Comparison of ENCODE assay signal across 9 mouse cellular contexts in genomic region chr10:81473003-81473451, GRCm38 (mm10). TPM values are rescaled to one million over a fixed set of nuclear protein-coding genes. Genes with fewer than 3 reads are reported as not detected.
DNase-seq lines count a peak whose midpoint lies in the region; ATAC-seq lines count a peak whose summit lies in the region.
"Had no signal": no experiment of that assay in that cellular context is flagged by ENCODE, and none has a peak within 500 bp of the region (broad histone marks: within the 10 kb centered on the region; RNA-seq: fewer than 3 reads in every experiment).

No protein-coding gene starts in this region.

- H3K27me3 ChIP-seq in embryonic facial prominence, embryonic 12.5 days = peaks cover 65% of the 10 kb centered on the region
- peaks cover 9% of the 10 kb centered on the region; the same call in 1 of the 2 replicates for H3K27me3 ChIP-seq in midbrain, embryonic 14.5 days (ENCODE audit: control insufficient read depth, insufficient read depth, low read length)

- peak overlapping the region; percentile 10; the same call in 1 of the 2 replicates for H3K4me3 ChIP-seq in embryonic facial prominence, embryonic 12.5 days
- H3K4me3 ChIP-seq in midbrain, embryonic 14.5 days (replicated peaks; ENCODE audit: low read depth, low read length) = peak overlapping the region; percentile 51
- H3K4me3 ChIP-seq: limb, embryonic 15.5 days had no signal

- H3K4me1 ChIP-seq in embryonic facial prominence, embryonic 12.5 days = peaks cover 7% of the 10 kb centered on the region
- H3K4me1 ChIP-seq in midbrain, embryonic 14.5 days (ENCODE audit: control insufficient read depth, insufficient read depth, low read length) = peaks cover 34% of the 10 kb centered on the region

- no peak overlapping the region for H3K9ac ChIP-seq in embryonic facial prominence, embryonic 12.5 days
- H3K9ac ChIP-seq in midbrain, embryonic 14.5 days (replicated peaks; ENCODE audit: low read length) = peak overlapping the region; percentile 71
- H3K9ac ChIP-seq: limb, embryonic 15.5 days had no signal

- no peak overlapping the region for H3K27ac ChIP-seq in embryonic facial prominence, embryonic 12.5 days
- H3K27ac ChIP-seq in midbrain, embryonic 14.5 days (replicated peaks; ENCODE audit: low read depth, low read length) = peak overlapping the region; percentile 93
- H3K27ac ChIP-seq: limb, embryonic 15.5 days had no signal

- H3K36me3 ChIP-seq in embryonic facial prominence, embryonic 12.5 days = no peaks in the 10 kb centered on the region
- H3K36me3 ChIP-seq in midbrain, embryonic 14.5 days (ENCODE audit: control insufficient read depth, insufficient read depth, low read length) = peaks cover 41% of the 10 kb centered on the region
- H3K36me3 ChIP-seq: limb, embryonic 15.5 days had no signal

- peak; percentile 90 for DNase-seq in induced T-regulatory cell, adult 2 months (ENCODE audit: low read depth)
- DNase-seq in midbrain, embryonic 14.5 days = peak; percentile 97
- DNase-seq in thymus, postnatal 14 days = peak; percentile 74
- DNase-seq in ovary, postnatal 14 days (ENCODE audit: low spot score) = no peak
- no peak for DNase-seq in gastrocnemius, postnatal 25 days

- no peaks in the 10 kb centered on the region for H3K9me3 ChIP-seq in embryonic facial prominence, embryonic 12.5 days
- no peaks in the 10 kb centered on the region for H3K9me3 ChIP-seq in midbrain, embryonic 14.5 days (ENCODE audit: control insufficient read depth, low read length)
- H3K9me3 ChIP-seq: limb, embryonic 15.5 days had no signal

- peak; percentile 44 for ATAC-seq in activated CD4-positive, CD25-positive, alpha-beta regulatory T cell, adult 4 months
- ATAC-seq in embryonic facial prominence, embryonic 12.5 days (ENCODE audit: insufficient number of reproducible peaks, insufficient read depth, low FRiP score, low TSS enrichment) = no peak
- ATAC-seq in midbrain, embryonic 14.5 days (ENCODE audit: low FRiP score, low TSS enrichment) = peak; percentile 86
- ATAC-seq in monocyte, adult 5-6 weeks (replicated peaks; ENCODE audit: insufficient number of reproducible peaks, low FRiP score, low TSS enrichment, poor library complexity, severe bottlenecking) = no peak

- WGBS in embryonic facial prominence, embryonic 12.5 days = 1% methylated on average over 22 of the region's 22 CpGs
- WGBS in midbrain, embryonic 14.5 days = 2% methylated on average over 22 of the region's 22 CpGs

- peak overlapping the region; percentile 35 for H3K4me2 ChIP-seq in embryonic facial prominence, embryonic 12.5 days (replicated peaks)
- H3K4me2 ChIP-seq in midbrain, embryonic 14.5 days (ENCODE audit: low read length) = peak overlapping the region; percentile 86
- H3K4me2 ChIP-seq: limb, embryonic 15.5 days had no signal

RNA-seq across cellular contexts. Expression of gene Celf5, which starts 9.5 kb away (rescaled TPM):
- 1 to 10 TPM in 1 of 2 experiments, under 1 TPM in 1; 0.44 to 1.5 TPM for polyA plus RNA-seq in activated CD4-positive, CD25-positive, alpha-beta regulatory T cell, adult 4 months (2017; shearing (Covaris generic))
- polyA plus RNA-seq in embryonic facial prominence, embryonic 12.5 days (2016; fragmentation: Nextera tagmentation; extraction: Ambion mirVana) = 2.7 and 3.6 TPM in 2 replicates
- polyA plus RNA-seq in midbrain, embryonic 14.5 days (2014; fragmentation: Nextera tagmentation; extraction: Ambion mirVana) = 61.3 and 117 TPM in 2 replicates
- under 1 TPM in 1 of 2 experiments, not detected in 1; 0.24 TPM for total RNA-seq in gastrocnemius, postnatal 25 days (2021)
- 0.32 TPM in 1 of 3 replicates, not detected in the others for total RNA-seq in monocyte, adult 5-6 weeks (2017)

RNA-seq across cellular contexts. Expression of gene Nfic, which starts 17.6 kb away (rescaled TPM):
- 10 to 100 TPM; 15.2 to 16.0 TPM for polyA plus RNA-seq in activated CD4-positive, CD25-positive, alpha-beta regulatory T cell, adult 4 months (2017; shearing (Covaris generic))
- 46.2 and 50.8 TPM in 2 replicates for polyA plus RNA-seq in embryonic facial prominence, embryonic 12.5 days (2016; fragmentation: Nextera tagmentation; extraction: Ambion mirVana)
- polyA plus RNA-seq in midbrain, embryonic 14.5 days (2014; fragmentation: Nextera tagmentation; extraction: Ambion mirVana) = 11.2 and 13.7 TPM in 2 replicates
- total RNA-seq in gastrocnemius, postnatal 25 days (2021) = 100 to 1,000 TPM; 215 to 268 TPM
- total RNA-seq in monocyte, adult 5-6 weeks (2017) = 4.1 to 7.6 TPM (median 5.1 TPM) in 3 replicates

RNA-seq across cellular contexts. Expression of gene Ncln, which starts 23.2 kb away (rescaled TPM):
- 10 to 100 TPM; 33.4 to 41.8 TPM for polyA plus RNA-seq in activated CD4-positive, CD25-positive, alpha-beta regulatory T cell, adult 4 months (2017; shearing (Covaris generic))
- polyA plus RNA-seq in embryonic facial prominence, embryonic 12.5 days (2016; fragmentation: Nextera tagmentation; extraction: Ambion mirVana) = 81.9 and 82.9 TPM in 2 replicates
- polyA plus RNA-seq in midbrain, embryonic 14.5 days (2014; fragmentation: Nextera tagmentation; extraction: Ambion mirVana) = 51.6 and 51.8 TPM in 2 replicates
- 10 to 100 TPM; 34.2 to 47.8 TPM for total RNA-seq in gastrocnemius, postnatal 25 days (2021)
- 42.6 to 86.4 TPM (median 79.6 TPM) in 3 replicates for total RNA-seq in monocyte, adult 5-6 weeks (2017)

RNA-seq across cellular contexts. Expression of gene S1pr4, which starts 26.9 kb away (rescaled TPM):
- polyA plus RNA-seq in activated CD4-positive, CD25-positive, alpha-beta regulatory T cell, adult 4 months (2017; shearing (Covaris generic)) = 10 to 100 TPM; 70.0 to 70.7 TPM
- polyA plus RNA-seq in embryonic facial prominence, embryonic 12.5 days (2016; fragmentation: Nextera tagmentation; extraction: Ambion mirVana) = 0.22 and 0.58 TPM in 2 replicates
- polyA plus RNA-seq in midbrain, embryonic 14.5 days (2014; fragmentation: Nextera tagmentation; extraction: Ambion mirVana) = 0.34 and 0.47 TPM in 2 replicates
- under 1 TPM; 0.99 to 1.00 TPM for total RNA-seq in gastrocnemius, postnatal 25 days (2021)
- 20.5 to 50.8 TPM (median 33.5 TPM) in 3 replicates for total RNA-seq in monocyte, adult 5-6 weeks (2017)

RNA-seq across cellular contexts. Expression of gene Gna15, which starts 51.0 kb away (rescaled TPM):
- polyA plus RNA-seq in activated CD4-positive, CD25-positive, alpha-beta regulatory T cell, adult 4 months (2017; shearing (Covaris generic)) = 10 to 100 TPM; 55.2 to 62.0 TPM
- polyA plus RNA-seq in embryonic facial prominence, embryonic 12.5 days (2016; fragmentation: Nextera tagmentation; extraction: Ambion mirVana) = 0.86 and 0.97 TPM in 2 replicates
- 0.69 and 0.88 TPM in 2 replicates for polyA plus RNA-seq in midbrain, embryonic 14.5 days (2014; fragmentation: Nextera tagmentation; extraction: Ambion mirVana)
- under 1 TPM; 0.36 to 0.62 TPM for total RNA-seq in gastrocnemius, postnatal 25 days (2021)
- total RNA-seq in monocyte, adult 5-6 weeks (2017) = 20.3 to 41.0 TPM (median 29.4 TPM) in 3 replicates

Comparison
In these comparisons a context has a peak if more than half of its experiments do, and no peak if none do; other contexts are left out.
1. ATAC-seq: peak in activated CD4-positive, CD25-positive, alpha-beta regulatory T cell, adult 4 months (single experiment) and midbrain, embryonic 14.5 days (single experiment); none in embryonic facial prominence, embryonic 12.5 days (single experiment) and monocyte, adult 5-6 weeks (single experiment).
2. DNase-seq: peak in induced T-regulatory cell, adult 2 months (single experiment), midbrain, embryonic 14.5 days (single experiment) and thymus, postnatal 14 days (single experiment); none in ovary, postnatal 14 days (single experiment) and gastrocnemius, postnatal 25 days (single experiment).
3. RNA of gene Celf5, which starts 9.5 kb away (polyA plus RNA-seq): 61.3 to 117 TPM in midbrain, embryonic 14.5 days; 2.7 to 3.6 TPM in embryonic facial prominence, embryonic 12.5 days and 0.44 to 1.5 TPM in activated CD4-positive, CD25-positive, alpha-beta regulatory T cell, adult 4 months; every median in the first group is over 10 times any median in the second.